Mouse (Mus musculus) MEL (cell line): ENCODE results near the gene Serinc5. TPM values are rescaled to one million over a fixed set of nuclear protein-coding genes. Genes with fewer than 3 reads are reported as not detected.

Experiments used
- DNase-seq: peaks from one replicate; pipeline ENCODE4 v3.0.0; 2011; ENCODE audit warnings: low read depth, low spot score
- H3K27ac ChIP-seq: 2 replicates; pipeline ENCODE4 v1.5.1; 2012; ENCODE audit warnings: low read depth, mild to moderate bottlenecking, control low read depth, low read length, moderate library complexity; ENCODE audit not compliant: control insufficient read depth
- H3K27me3 ChIP-seq, 2 experiments: fragments of 150-350 bp in 1 of 2; sonication (generic) in 1 of 2; 2 replicates each; pipeline ENCODE4 v1.6.1; 2012; ENCODE audit warnings: low read length in 2 of 2, mild to moderate bottlenecking in 2 of 2, improper control_type of control experiment in 1 of 2, moderate library complexity in 1 of 2; ENCODE audit not compliant: insufficient read depth in 2 of 2, control insufficient read depth in 1 of 2
- H3K36me3 ChIP-seq, 2 experiments: 2 replicates each; pipeline ENCODE4 v1.6.1; 2012 to 2014; ENCODE audit warnings: low read length in 2 of 2, improper control_type of control experiment in 1 of 2, inconsistent platforms in 1 of 2, mild to moderate bottlenecking in 1 of 2; ENCODE audit not compliant: insufficient read depth in 2 of 2, control insufficient read depth in 1 of 2
- H3K4me1 ChIP-seq, 2 experiments: fragments of 150-350 bp in 1 of 2; sonication (generic) in 1 of 2; 2 replicates each; pipeline ENCODE4 v1.6.1; 2012; ENCODE audit warnings: low read length in 2 of 2, improper control_type of control experiment in 1 of 2, mild to moderate bottlenecking in 1 of 2; ENCODE audit not compliant: insufficient read depth in 2 of 2, control insufficient read depth in 1 of 2
- H3K4me3 ChIP-seq, 2 experiments: fragments of 150-350 bp in 1 of 2; sonication (generic) in 1 of 2; 2 replicates each; pipeline ENCODE4 v1.5.1; 2012; ENCODE audit warnings: low read depth in 2 of 2, low read length in 2 of 2, mild to moderate bottlenecking in 2 of 2, moderate library complexity in 2 of 2, control low read depth in 1 of 2, improper control_type of control experiment in 1 of 2; ENCODE audit not compliant: control insufficient read depth in 1 of 2, insufficient read depth in 1 of 2
- H3K79me2 ChIP-seq: 2 replicates; pipeline ENCODE4 v1.6.1; 2012; ENCODE audit warnings: mild to moderate bottlenecking, low read length, moderate library complexity; ENCODE audit not compliant: control insufficient read depth, poor library complexity, insufficient read depth
- H3K9ac ChIP-seq: 2 replicates; pipeline ENCODE4 v1.6.1; 2012; ENCODE audit warnings: low read depth, mild to moderate bottlenecking, control low read depth, low read length, moderate library complexity; ENCODE audit not compliant: control insufficient read depth, poor library complexity, severe bottlenecking
- H3K9me3 ChIP-seq: fragments of 150-350 bp; sonication (generic); replicated peaks from 2 replicates; pipeline ENCODE4 v1.6.1; 2012; ENCODE audit warnings: mild to moderate bottlenecking, low read length, improper control_type of control experiment, moderate library complexity; ENCODE audit not compliant: insufficient read depth
- BHLHE40 ChIP-seq: IDR thresholded peaks from 2 replicates; pipeline ENCODE4 v1.6.1; 2012; ENCODE audit warnings: low read depth, mild to moderate bottlenecking, inconsistent platforms, low read length, improper control_type of control experiment, borderline replicate concordance
- CHD1 ChIP-seq: IDR thresholded peaks from 2 replicates; pipeline ENCODE4 v1.6.1; 2012; ENCODE audit warnings: low read depth, mild to moderate bottlenecking, inconsistent platforms, low read length, improper control_type of control experiment
- CTCF ChIP-seq, 3 experiments: IDR thresholded peaks in 2 of 3; conservative IDR thresholded peaks in 1 of 3; 2 replicates each; pipeline ENCODE4 v1.5.1; 2011 to 2012; ENCODE audit warnings: low read length in 3 of 3, low read depth in 2 of 3, mild to moderate bottlenecking in 2 of 3, improper control_type of control experiment in 1 of 3, inconsistent platforms in 1 of 3, mixed read lengths in 1 of 3, moderate library complexity in 1 of 3; ENCODE audit not compliant: control insufficient read depth in 1 of 3, insufficient read depth in 1 of 3, poor library complexity in 1 of 3, severe bottlenecking in 1 of 3
- E2F4 ChIP-seq: IDR thresholded peaks from 2 replicates; pipeline ENCODE4 v1.6.1; 2011; ENCODE audit warnings: low read depth, low read length, improper control_type of control experiment, borderline replicate concordance
- ELF1 ChIP-seq: IDR thresholded peaks from 2 replicates; pipeline ENCODE4 v1.6.1; 2014; ENCODE audit warnings: low read depth, mild to moderate bottlenecking, inconsistent platforms, low read length, improper control_type of control experiment, moderate library complexity
- EP300 ChIP-seq, 2 experiments: IDR thresholded peaks; 2 replicates each; pipeline ENCODE4 v1.6.1; 2011; ENCODE audit warnings: improper control_type of control experiment in 2 of 2, low read length in 2 of 2, low read depth in 1 of 2, mild to moderate bottlenecking in 1 of 2
- HCFC1 ChIP-seq: IDR thresholded peaks from 2 replicates; pipeline ENCODE4 v1.6.1; 2012; ENCODE audit warnings: low read depth, mild to moderate bottlenecking, inconsistent platforms, low read length, improper control_type of control experiment, moderate library complexity
- JUND ChIP-seq: IDR thresholded peaks from 2 replicates; pipeline ENCODE4 v1.6.1; 2011; ENCODE audit warnings: low read depth, mild to moderate bottlenecking, improper control_type of control experiment, low read length
- KAT2A ChIP-seq: conservative IDR thresholded peaks from 2 replicates; pipeline ENCODE4 v1.6.1; 2012; ENCODE audit warnings: low read depth, low read length, improper control_type of control experiment, inconsistent platforms
- MAZ ChIP-seq: IDR thresholded peaks from 2 replicates; pipeline ENCODE4 v1.6.1; 2012; ENCODE audit warnings: low read depth, mild to moderate bottlenecking, inconsistent platforms, low read length, improper control_type of control experiment
- MYB ChIP-seq: IDR thresholded peaks from 2 replicates; pipeline ENCODE4 v1.6.1; 2011; ENCODE audit warnings: mild to moderate bottlenecking, low read depth, low read length, improper control_type of control experiment
- NELFE ChIP-seq: IDR thresholded peaks from 2 replicates; pipeline ENCODE4 v1.6.1; 2011; ENCODE audit warnings: low read depth, low read length, improper control_type of control experiment
- NRF1 ChIP-seq: IDR thresholded peaks from 2 replicates; pipeline ENCODE4 v1.6.1; 2014; ENCODE audit warnings: low read depth, mild to moderate bottlenecking, inconsistent platforms, low read length, improper control_type of control experiment, moderate library complexity; ENCODE audit not compliant: poor library complexity, insufficient read depth, severe bottlenecking
- POLR2A ChIP-seq, 2 experiments: IDR thresholded peaks; 2 replicates each; pipeline ENCODE4 v1.6.1; 2011 to 2012; ENCODE audit warnings: low read length in 2 of 2, mild to moderate bottlenecking in 2 of 2, control low read depth in 1 of 2, improper control_type of control experiment in 1 of 2, low read depth in 1 of 2, moderate library complexity in 1 of 2; ENCODE audit not compliant: control insufficient read depth in 1 of 2, insufficient read depth in 1 of 2, poor library complexity in 1 of 2
- POLR2AphosphoS2 ChIP-seq: IDR thresholded peaks from 2 replicates; pipeline ENCODE4 v1.6.1; 2011; ENCODE audit warnings: low read length, improper control_type of control experiment
- POLR2AphosphoS5 ChIP-seq: IDR thresholded peaks from 2 replicates; pipeline ENCODE4 v1.6.1; 2012; ENCODE audit warnings: low read depth, borderline replicate concordance, mild to moderate bottlenecking, inconsistent platforms, low read length, moderate library complexity, mixed read lengths
- RCOR1 ChIP-seq: IDR thresholded peaks from 2 replicates; pipeline ENCODE4 v1.6.1; 2012; ENCODE audit warnings: low read depth, mild to moderate bottlenecking, inconsistent platforms, low read length, improper control_type of control experiment
- SIN3A ChIP-seq: IDR thresholded peaks from 2 replicates; pipeline ENCODE4 v1.6.1; 2012; ENCODE audit warnings: low read length, improper control_type of control experiment, inconsistent platforms
- TAL1 ChIP-seq: IDR thresholded peaks from 2 replicates; pipeline ENCODE4 v1.6.1; 2012; ENCODE audit warnings: mild to moderate bottlenecking, inconsistent platforms, low read length, moderate library complexity, mixed read lengths
- TBP ChIP-seq: IDR thresholded peaks from 2 replicates; pipeline ENCODE4 v1.8.0; 2011; ENCODE audit warnings: low read depth, low read length, improper control_type of control experiment
- TCF12 ChIP-seq: IDR thresholded peaks from 2 replicates; pipeline ENCODE4 v1.6.1; 2014; ENCODE audit warnings: low read depth, mild to moderate bottlenecking, inconsistent platforms, low read length, improper control_type of control experiment, moderate library complexity
- USF1 ChIP-seq: IDR thresholded peaks from 2 replicates; pipeline ENCODE4 v1.6.1; 2014; ENCODE audit warnings: low read depth, mild to moderate bottlenecking, inconsistent platforms, low read length, improper control_type of control experiment, moderate library complexity
- USF2 ChIP-seq, 2 experiments: IDR thresholded peaks; 2 replicates each; pipeline ENCODE4 v1.6.1; 2011 to 2012; ENCODE audit warnings: improper control_type of control experiment in 2 of 2, low read length in 2 of 2, borderline replicate concordance in 1 of 2, inconsistent platforms in 1 of 2, low read depth in 1 of 2, mild to moderate bottlenecking in 1 of 2; ENCODE audit not compliant: insufficient read depth in 1 of 2
- ZC3H11A ChIP-seq: IDR thresholded peaks from 2 replicates; pipeline ENCODE4 v1.6.1; 2012; ENCODE audit warnings: low read depth, mild to moderate bottlenecking, inconsistent platforms, low read length, improper control_type of control experiment
- ZNF384 ChIP-seq: IDR thresholded peaks from 2 replicates; pipeline ENCODE4 v1.6.1; 2012; ENCODE audit warnings: low read depth, mild to moderate bottlenecking, inconsistent platforms, low read length, improper control_type of control experiment
- polyA plus RNA-seq, 2 experiments: library from polyadenylated mRNA; stranded (reverse) in 1 of 2; unstranded in 1 of 2; fragments of >175 nt in 1 of 2; fragments of >200 nt in 1 of 2; gene quantifications; 2 replicates each; pipeline versions ENCODE4 v1.2.1 to v1.2.4; 2012; ENCODE audit warnings: low replicate concordance in 2 of 2, low read depth in 1 of 2; ENCODE audit not compliant: insufficient read length in 2 of 2, insufficient read depth in 1 of 2, missing spikeins in 1 of 2
- total RNA-seq: library from RNA; depleted of rRNA; stranded (reverse); fragments of 300-350 nt; gene quantifications from 2 replicates; pipeline ENCODE4 v1.2.3, GENCODE M21; 2012

Serinc5 gene
- total and polyA plus RNA-seq, 3 experiments: 4.0 to 8.8 TPM; not detected in 1

GRCm38 (mm10) chr13:92626196-92626595, 15.3 kb downstream of the Serinc5 start:
- Histone ChIP-seq H3K9ac (no peak overlapping the region), H3K79me2 (no peaks in the 10 kb centered on the region), H3K4me3 (no peak overlapping the region), H3K4me1 (peaks cover 2 to 4% of the 10 kb centered on the region in 2 experiments; a peak in 2 of 4 replicates), H3K27me3 (no peaks in the 10 kb centered on the region), H3K27ac (no peak overlapping the region), H3K36me3 (peaks cover 0 to 2% of the 10 kb centered on the region in 2 experiments; a peak in 2 of 4 replicates), H3K9me3 (no peaks in the 10 kb centered on the region)
- DNase-seq: no peak
- TF ChIP-seq TCF12 (no peak), BHLHE40 (no peak), POLR2AphosphoS5 (no peak)

GRCm38 (mm10) chr13:92626725-92627124, 15.8 kb downstream of the Serinc5 start:
- Histone ChIP-seq H3K4me3 (no peak overlapping the region), H3K9me3 (no peaks in the 10 kb centered on the region), H3K4me1 (peaks cover 2 to 4% of the 10 kb centered on the region in 2 experiments; a peak in 2 of 4 replicates), H3K27me3 (no peaks in the 10 kb centered on the region), H3K36me3 (peaks cover 0 to 2% of the 10 kb centered on the region in 2 experiments; a peak in 2 of 4 replicates), H3K9ac (no peak overlapping the region), H3K27ac (no peak overlapping the region)
- TF ChIP-seq MAZ (no peak), CHD1 (no peak), HCFC1 (no peak), KAT2A (no peak), TCF12 (no peak)
- TF ChIP-seq, all 39 proteins: peak for 0
- no peaks in the 10 kb centered on the region for H3K79me2 ChIP-seq
- no peak for DNase-seq

- no peak overlapping the region for H3K4me3 ChIP-seq
- no peaks in the 10 kb centered on the region for H3K79me2 ChIP-seq
- peak overlapping the region; percentile 17; the same call in 1 of the 2 replicates for H3K27ac ChIP-seq
- H3K36me3 ChIP-seq: peaks cover 0 to 2% of the 10 kb centered on the region in 2 experiments; a peak in 2 of 4 replicates
- H3K4me1 ChIP-seq: peaks cover 2 to 4% of the 10 kb centered on the region in 2 experiments; a peak in 2 of 4 replicates
- no peak overlapping the region for H3K9ac ChIP-seq
- H3K27me3 ChIP-seq: no peaks in the 10 kb centered on the region
- no peaks in the 10 kb centered on the region for H3K9me3 ChIP-seq
- peak; percentile 88 for DNase-seq
- no peak for TF ChIP-seq RCOR1
- TF ChIP-seq CTCF (IDR thresholded peaks at IDR 0.05 in 2 of 3, conservative IDR thresholded peaks at IDR 0.05 in 1 of 3; ENCODE audit: control insufficient read depth in 1 of 3, insufficient read depth in 1 of 3, low read depth in 2 of 3, low read length in 3 of 3, poor library complexity in 1 of 3, severe bottlenecking in 1 of 3): no peak
- TF ChIP-seq TCF12: 0 out of 2 replicates have a peak, but pooled peaks have one; percentile 15
- no peak for TF ChIP-seq NELFE
- TF ChIP-seq POLR2AphosphoS2: no peak
- peak; percentile 47; the same call in 1 of the 2 replicates for TF ChIP-seq TBP
- TF ChIP-seq KAT2A: no peak
- TF ChIP-seq USF1: no peak
- TF ChIP-seq NRF1: no peak
- no peak for TF ChIP-seq ZNF384
- TF ChIP-seq CHD1: no peak
- TF ChIP-seq POLR2AphosphoS5: no peak
- no peak for TF ChIP-seq JUND
- no peak; the same call in 1 of the 2 replicates for TF ChIP-seq TAL1
- no peak for TF ChIP-seq ZC3H11A
- TF ChIP-seq POLR2A (IDR thresholded peaks at IDR 0.05; ENCODE audit: control insufficient read depth in 1 of 2, insufficient read depth in 1 of 2, low read depth in 1 of 2, low read length in 2 of 2, poor library complexity in 1 of 2): no peak
- peak; percentile 73 for TF ChIP-seq SIN3A
- no peak for TF ChIP-seq MYB
- no peak for TF ChIP-seq USF2 (IDR thresholded peaks at IDR 0.05; ENCODE audit: borderline replicate concordance in 1 of 2, insufficient read depth in 1 of 2, low read depth in 1 of 2, low read length in 2 of 2)
- TF ChIP-seq E2F4: no peak
- peak; percentile 13 to 53; a peak in 3 of 4 replicates for TF ChIP-seq EP300 (IDR thresholded peaks at IDR 0.05; ENCODE audit: low read depth in 1 of 2, low read length in 2 of 2)
- TF ChIP-seq ELF1: no peak
These were observed 18.6 kb downstream of the Serinc5 start for GRCm38 (mm10) chr13:92629509-92629908.
